Mouse (Mus musculus): ENCODE measurements at regions not wholly inside any gene's neighbourhood (a gene's known extent, or its start where the extent isn't known, plus 50 kb on each side); places are given as distances from the start of the nearest gene placed in this dataset.

GRCm38 (mm10) chr15:93787361-93787760 is 191.7 kb upstream of the Prickle1 start:
- H3K79me2 ChIP-seq (replicated peaks; ENCODE audit: control insufficient read depth, insufficient read depth, low read length): no peaks in the 10 kb centered on the region
- H3K9ac ChIP-seq (ENCODE audit: low read depth, low read length): no peak overlapping the region
- 87% methylated on average over 6 of the region's 6 CpGs for WGBS
- H3K4me3 ChIP-seq: no peak overlapping the region
- DNase-seq: no peak
- no peaks in the 10 kb centered on the region for H3K4me1 ChIP-seq (ENCODE audit: control insufficient read depth, insufficient read depth, low read length)
- H3K27me3 ChIP-seq (ENCODE audit: control insufficient read depth, insufficient read depth, low read length): no peaks in the 10 kb centered on the region
- intact Hi-C loops (cut with DNase I): no loop called here
- H3K36me3 ChIP-seq (ENCODE audit: control insufficient read depth, insufficient read depth, low read length): no peaks in the 10 kb centered on the region
- TF ChIP-seq EP300 (IDR thresholded peaks at IDR 0.05; ENCODE audit: insufficient read depth, low read depth, low read length): no peak
- no peak for TF ChIP-seq CTCF (IDR thresholded peaks at IDR 0.05)
- no peak for TF ChIP-seq POLR2A (IDR thresholded peaks at IDR 0.05; ENCODE audit: insufficient read depth, low read depth, low read length)
- no peak overlapping the region for H3K27ac ChIP-seq

GRCm38 (mm10) chr15:93785846-93786412 is 190.2 kb upstream of the Prickle1 start:
- H3K27ac ChIP-seq: no peak overlapping the region
- TF ChIP-seq POLR2A (IDR thresholded peaks at IDR 0.05; ENCODE audit: insufficient read depth, low read depth, low read length) (no peak), EP300 (IDR thresholded peaks at IDR 0.05; ENCODE audit: insufficient read depth, low read depth, low read length) (no peak), CTCF (IDR thresholded peaks at IDR 0.05) (no peak)
- no peaks in the 10 kb centered on the region for H3K27me3 ChIP-seq (ENCODE audit: control insufficient read depth, insufficient read depth, low read length)
- no peak overlapping the region for H3K4me3 ChIP-seq
- no peak for DNase-seq
- 85% methylated on average over 11 of the region's 11 CpGs for WGBS
- no peak overlapping the region for H3K9ac ChIP-seq (ENCODE audit: low read depth, low read length)
- H3K36me3 ChIP-seq (ENCODE audit: control insufficient read depth, insufficient read depth, low read length): no peaks in the 10 kb centered on the region
- H3K4me1 ChIP-seq (ENCODE audit: control insufficient read depth, insufficient read depth, low read length): no peaks in the 10 kb centered on the region
- no peaks in the 10 kb centered on the region for H3K79me2 ChIP-seq (replicated peaks; ENCODE audit: control insufficient read depth, insufficient read depth, low read length)
- intact Hi-C loops (cut with DNase I): no loop called here

- Histone ChIP-seq H3K27ac (no peak overlapping the region), H3K4me1 (ENCODE audit: control insufficient read depth, insufficient read depth, low read length) (no peaks in the 10 kb centered on the region), H3K9ac (ENCODE audit: low read depth, low read length) (no peak overlapping the region), H3K27me3 (ENCODE audit: control insufficient read depth, insufficient read depth, low read length) (no peaks in the 10 kb centered on the region), H3K4me3 (no peak overlapping the region), H3K36me3 (ENCODE audit: control insufficient read depth, insufficient read depth, low read length) (no peaks in the 10 kb centered on the region), H3K79me2 (replicated peaks; ENCODE audit: control insufficient read depth, insufficient read depth, low read length) (no peaks in the 10 kb centered on the region)
- WGBS: 55% methylated on average over 4 of the region's 4 CpGs
- DNase-seq: no peak
- TF ChIP-seq EP300 (IDR thresholded peaks at IDR 0.05; ENCODE audit: insufficient read depth, low read depth, low read length): no peak
- TF ChIP-seq POLR2A (IDR thresholded peaks at IDR 0.05; ENCODE audit: insufficient read depth, low read depth, low read length): no peak
- no peak for TF ChIP-seq CTCF (IDR thresholded peaks at IDR 0.05)
- intact Hi-C loops (cut with DNase I): no loop called here
Observed at GRCm38 (mm10) chr15:93783736-93784135, 188.0 kb upstream of the Prickle1 start.

- intact Hi-C loops (cut with DNase I): no loop called here
- Histone ChIP-seq H3K27ac (no peak overlapping the region), H3K36me3 (ENCODE audit: control insufficient read depth, insufficient read depth, low read length) (no peaks in the 10 kb centered on the region), H3K79me2 (replicated peaks; ENCODE audit: control insufficient read depth, insufficient read depth, low read length) (no peaks in the 10 kb centered on the region), H3K9ac (ENCODE audit: low read depth, low read length) (no peak overlapping the region), H3K4me3 (no peak overlapping the region), H3K27me3 (ENCODE audit: control insufficient read depth, insufficient read depth, low read length) (no peaks in the 10 kb centered on the region), H3K4me1 (ENCODE audit: control insufficient read depth, insufficient read depth, low read length) (no peaks in the 10 kb centered on the region)
- 85% methylated on average over 12 of the region's 12 CpGs for WGBS
- no peak for DNase-seq
- TF ChIP-seq POLR2A (IDR thresholded peaks at IDR 0.05; ENCODE audit: insufficient read depth, low read depth, low read length): no peak
- no peak for TF ChIP-seq EP300 (IDR thresholded peaks at IDR 0.05; ENCODE audit: insufficient read depth, low read depth, low read length)
- no peak for TF ChIP-seq CTCF (IDR thresholded peaks at IDR 0.05)
Observed at GRCm38 (mm10) chr15:93775199-93775745, 179.6 kb upstream of the Prickle1 start.

- no peaks in the 10 kb centered on the region for H3K36me3 ChIP-seq (ENCODE audit: control insufficient read depth, insufficient read depth, low read length)
- H3K79me2 ChIP-seq (replicated peaks; ENCODE audit: control insufficient read depth, insufficient read depth, low read length): no peaks in the 10 kb centered on the region
- H3K27ac ChIP-seq: no peak overlapping the region
- no peak for DNase-seq
- intact Hi-C loops (cut with DNase I): no loop called here
- no peaks in the 10 kb centered on the region for H3K27me3 ChIP-seq (ENCODE audit: control insufficient read depth, insufficient read depth, low read length)
- no peak for TF ChIP-seq CTCF (IDR thresholded peaks at IDR 0.05)
- no peak for TF ChIP-seq POLR2A (IDR thresholded peaks at IDR 0.05; ENCODE audit: insufficient read depth, low read depth, low read length)
- no peak for TF ChIP-seq EP300 (IDR thresholded peaks at IDR 0.05; ENCODE audit: insufficient read depth, low read depth, low read length)
- H3K9ac ChIP-seq (ENCODE audit: low read depth, low read length): no peak overlapping the region
- 77% methylated on average over 4 of the region's 4 CpGs for WGBS
- no peak overlapping the region for H3K4me3 ChIP-seq
- no peaks in the 10 kb centered on the region for H3K4me1 ChIP-seq (ENCODE audit: control insufficient read depth, insufficient read depth, low read length)
Observed at GRCm38 (mm10) chr15:93774340-93774739, 178.6 kb upstream of the Prickle1 start.

- DNase-seq: no peak
- H3K4me3 ChIP-seq: no peak overlapping the region
- H3K79me2 ChIP-seq (replicated peaks; ENCODE audit: control insufficient read depth, insufficient read depth, low read length): no peaks in the 10 kb centered on the region
- H3K27me3 ChIP-seq (ENCODE audit: control insufficient read depth, insufficient read depth, low read length): no peaks in the 10 kb centered on the region
- H3K9ac ChIP-seq (ENCODE audit: low read depth, low read length): no peak overlapping the region
- intact Hi-C loops (cut with DNase I): no loop called here
- no peak overlapping the region for H3K27ac ChIP-seq
- TF ChIP-seq POLR2A (IDR thresholded peaks at IDR 0.05; ENCODE audit: insufficient read depth, low read depth, low read length): no peak
- no peak for TF ChIP-seq EP300 (IDR thresholded peaks at IDR 0.05; ENCODE audit: insufficient read depth, low read depth, low read length)
- TF ChIP-seq CTCF (IDR thresholded peaks at IDR 0.05): no peak
- 52% methylated on average over 3 of the region's 3 CpGs for WGBS
- no peaks in the 10 kb centered on the region for H3K4me1 ChIP-seq (ENCODE audit: control insufficient read depth, insufficient read depth, low read length)
- H3K36me3 ChIP-seq (ENCODE audit: control insufficient read depth, insufficient read depth, low read length): no peaks in the 10 kb centered on the region
Observed at GRCm38 (mm10) chr15:93766981-93767380, 171.3 kb upstream of the Prickle1 start.
